Mouse (Mus musculus): ENCODE measurements at regions not wholly inside any gene's neighbourhood (a gene's known extent, or its start where the extent isn't known, plus 50 kb on each side); places are given as distances from the start of the nearest gene placed in this dataset.

DNA sequence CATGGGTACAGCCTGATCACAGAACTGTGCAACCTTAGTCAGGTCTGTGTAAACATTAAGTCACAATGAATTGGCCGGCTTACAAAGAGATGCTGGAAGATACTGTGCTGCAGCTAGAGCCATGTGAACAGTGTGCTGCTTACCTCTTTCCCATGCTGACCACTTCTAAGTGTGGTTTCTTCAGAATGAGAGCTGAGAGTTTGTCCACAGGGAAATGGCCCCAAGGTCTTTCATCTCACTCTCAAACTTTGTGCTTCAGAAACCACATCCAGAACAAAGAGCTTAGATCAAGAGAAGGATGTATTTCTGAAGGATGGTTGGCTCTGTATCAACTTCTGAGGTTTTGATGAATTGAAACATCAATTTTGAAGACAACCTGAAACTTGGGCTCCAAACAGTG, 165.7 kb downstream of the Lrrc3b start:
- Histone ChIP-seq H3K9ac (replicated peaks; ENCODE audit: low read length, poor library complexity, severe bottlenecking) (no peak overlapping the region), H3K27ac (ENCODE audit: low read depth, low read length) (no peak overlapping the region), H3K4me3 (ENCODE audit: low read depth, low read length) (no peak overlapping the region), H3K4me2 (ENCODE audit: low read depth, low read length, poor library complexity, severe bottlenecking) (no peak overlapping the region), H3K9me3 (ENCODE audit: low read length) (no peaks in the 10 kb centered on the region), H3K27me3 (ENCODE audit: insufficient read depth, low read length) (no peaks in the 10 kb centered on the region), H3K4me1 (ENCODE audit: insufficient read depth, low read length) (no peaks in the 10 kb centered on the region), H3K36me3 (ENCODE audit: insufficient read depth, low read length) (no peaks in the 10 kb centered on the region)
- no peak for TF ChIP-seq CTCF (IDR thresholded peaks at IDR 0.05)
- no peak for DNase-seq (ENCODE audit: low spot score)
- no peak for ATAC-seq (ENCODE audit: low FRiP score)
- 73% methylated on average over 1 of the region's 1 CpGs for WGBS

DNA sequence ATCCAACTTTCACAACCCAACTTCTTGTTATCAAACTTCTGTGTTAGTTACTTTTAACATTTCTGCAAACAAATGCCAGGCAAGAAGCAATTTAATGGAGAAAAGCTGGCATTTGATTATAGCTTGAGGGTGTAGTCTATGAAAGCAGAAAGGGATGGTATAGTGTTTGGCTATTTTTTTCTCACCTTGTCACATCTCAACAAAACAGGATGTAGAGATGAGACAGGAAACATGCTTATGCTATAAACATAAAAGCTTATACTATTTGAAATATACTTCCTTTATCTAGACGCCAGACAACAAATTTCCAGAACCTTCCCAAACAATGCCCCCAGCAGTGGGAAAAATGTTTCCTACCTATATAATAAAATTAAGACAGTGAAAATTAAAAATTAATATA, 166.4 kb downstream of the Lrrc3b start:
- ATAC-seq (ENCODE audit: low FRiP score) (no peak), DNase-seq (ENCODE audit: low spot score) (no peak)
- 89% methylated on average over 1 of the region's 1 CpGs for WGBS
- no peak overlapping the region for H3K9ac ChIP-seq (replicated peaks; ENCODE audit: low read length, poor library complexity, severe bottlenecking)
- no peak overlapping the region for H3K4me3 ChIP-seq (ENCODE audit: low read depth, low read length)
- TF ChIP-seq CTCF (IDR thresholded peaks at IDR 0.05) = no peak
- no peaks in the 10 kb centered on the region for H3K4me1 ChIP-seq (ENCODE audit: insufficient read depth, low read length)
- H3K36me3 ChIP-seq (ENCODE audit: insufficient read depth, low read length) = no peaks in the 10 kb centered on the region
- H3K27ac ChIP-seq (ENCODE audit: low read depth, low read length) = no peak overlapping the region
- no peaks in the 10 kb centered on the region for H3K9me3 ChIP-seq (ENCODE audit: low read length)
- no peaks in the 10 kb centered on the region for H3K27me3 ChIP-seq (ENCODE audit: insufficient read depth, low read length)
- no peak overlapping the region for H3K4me2 ChIP-seq (ENCODE audit: low read depth, low read length, poor library complexity, severe bottlenecking)

DNA sequence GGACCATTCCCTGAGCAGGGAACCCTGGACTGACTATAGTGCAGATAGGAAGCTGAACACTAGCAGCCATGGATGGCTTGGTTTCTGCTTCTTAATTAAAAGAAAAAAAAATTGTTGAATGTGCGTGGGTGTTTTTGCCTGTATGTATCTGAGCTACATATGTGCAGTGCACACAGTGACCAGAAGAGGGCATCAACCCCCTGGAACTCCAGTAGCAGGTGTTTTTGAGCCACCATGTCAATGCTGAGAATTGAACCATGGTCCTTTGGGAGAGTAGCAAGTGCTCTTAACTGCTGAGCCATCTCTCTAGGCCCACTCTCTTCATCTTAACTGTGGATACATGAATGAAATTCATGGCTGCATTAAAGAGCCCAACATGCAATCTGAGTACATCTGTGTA, 172.5 kb downstream of the Lrrc3b start:
- no peak for DNase-seq (ENCODE audit: low spot score)
- Histone ChIP-seq H3K9ac (replicated peaks; ENCODE audit: low read length, poor library complexity, severe bottlenecking) (no peak overlapping the region), H3K27me3 (ENCODE audit: insufficient read depth, low read length) (no peaks in the 10 kb centered on the region), H3K27ac (ENCODE audit: low read depth, low read length) (no peak overlapping the region), H3K36me3 (ENCODE audit: insufficient read depth, low read length) (no peaks in the 10 kb centered on the region), H3K4me3 (ENCODE audit: low read depth, low read length) (no peak overlapping the region), H3K4me2 (ENCODE audit: low read depth, low read length, poor library complexity, severe bottlenecking) (no peak overlapping the region), H3K4me1 (ENCODE audit: insufficient read depth, low read length) (no peaks in the 10 kb centered on the region), H3K9me3 (ENCODE audit: low read length) (no peaks in the 10 kb centered on the region)
- TF ChIP-seq CTCF (IDR thresholded peaks at IDR 0.05) = peak; percentile 48
- ATAC-seq (ENCODE audit: low FRiP score) = no peak
- WGBS = 94% methylated on average over 1 of the region's 1 CpGs

DNA sequence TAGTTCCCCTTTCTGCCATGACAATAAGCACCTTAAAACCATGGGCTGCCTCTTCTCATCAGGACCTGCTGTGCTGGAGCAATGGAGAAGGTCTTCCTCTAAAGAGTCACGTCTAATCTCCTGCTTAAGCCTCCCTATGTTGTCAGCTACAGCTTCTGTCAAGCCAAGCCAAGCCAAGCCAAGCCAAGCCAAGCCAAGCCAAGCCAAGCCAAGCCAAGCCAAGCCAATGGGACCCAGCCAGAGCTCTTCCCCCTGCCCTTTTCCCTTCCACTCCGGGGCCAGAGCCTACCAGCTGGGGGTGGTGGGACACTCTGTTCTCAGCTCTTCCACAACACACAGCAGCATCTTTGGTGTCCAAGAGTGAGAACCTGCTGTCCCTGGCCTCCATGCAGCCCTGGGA, 175.8 kb downstream of the Lrrc3b start:
- Histone ChIP-seq H3K9ac (replicated peaks; ENCODE audit: low read length, poor library complexity, severe bottlenecking) (no peak overlapping the region), H3K27ac (ENCODE audit: low read depth, low read length) (no peak overlapping the region), H3K4me3 (ENCODE audit: low read depth, low read length) (no peak overlapping the region), H3K9me3 (ENCODE audit: low read length) (no peaks in the 10 kb centered on the region), H3K4me2 (ENCODE audit: low read depth, low read length, poor library complexity, severe bottlenecking) (no peak overlapping the region), H3K27me3 (ENCODE audit: insufficient read depth, low read length) (no peaks in the 10 kb centered on the region), H3K4me1 (ENCODE audit: insufficient read depth, low read length) (no peaks in the 10 kb centered on the region), H3K36me3 (ENCODE audit: insufficient read depth, low read length) (no peaks in the 10 kb centered on the region)
- no peak for ATAC-seq (ENCODE audit: low FRiP score)
- DNase-seq (ENCODE audit: low spot score) = no peak
- 77% methylated on average over 2 of the region's 2 CpGs for WGBS
- TF ChIP-seq CTCF (IDR thresholded peaks at IDR 0.05) = no peak

DNA sequence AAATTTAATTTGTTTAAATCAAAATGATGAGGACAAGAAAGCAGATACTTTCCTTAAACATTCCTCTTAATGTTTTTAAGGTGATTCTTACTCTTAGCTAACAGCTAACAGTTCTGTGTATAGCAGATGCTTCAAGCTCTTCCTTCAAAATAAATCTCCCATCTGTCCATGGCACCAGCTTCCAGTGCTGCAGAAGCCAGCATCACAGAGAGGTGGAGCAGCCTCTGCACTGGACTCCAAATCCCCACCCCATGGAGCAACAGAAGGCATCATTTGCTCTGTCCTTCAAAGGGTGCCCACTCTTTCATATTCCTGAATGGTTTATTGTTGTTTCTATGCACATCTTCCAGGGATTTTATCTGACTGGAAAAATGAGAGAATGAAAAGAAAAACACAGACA, 183.1 kb downstream of the Lrrc3b start:
- H3K4me2 ChIP-seq (ENCODE audit: low read depth, low read length, poor library complexity, severe bottlenecking) = no peak overlapping the region
- no peak overlapping the region for H3K4me3 ChIP-seq (ENCODE audit: low read depth, low read length)
- TF ChIP-seq CTCF (IDR thresholded peaks at IDR 0.05) = no peak
- no peak overlapping the region for H3K9ac ChIP-seq (replicated peaks; ENCODE audit: low read length, poor library complexity, severe bottlenecking)
- H3K36me3 ChIP-seq (ENCODE audit: insufficient read depth, low read length) = no peaks in the 10 kb centered on the region
- no peaks in the 10 kb centered on the region for H3K4me1 ChIP-seq (ENCODE audit: insufficient read depth, low read length)
- no peak overlapping the region for H3K27ac ChIP-seq (ENCODE audit: low read depth, low read length)
- no peaks in the 10 kb centered on the region for H3K27me3 ChIP-seq (ENCODE audit: insufficient read depth, low read length)
- ATAC-seq (ENCODE audit: low FRiP score) (no peak), DNase-seq (ENCODE audit: low spot score) (peak; percentile 9)
- H3K9me3 ChIP-seq (ENCODE audit: low read length) = no peaks in the 10 kb centered on the region

DNA sequence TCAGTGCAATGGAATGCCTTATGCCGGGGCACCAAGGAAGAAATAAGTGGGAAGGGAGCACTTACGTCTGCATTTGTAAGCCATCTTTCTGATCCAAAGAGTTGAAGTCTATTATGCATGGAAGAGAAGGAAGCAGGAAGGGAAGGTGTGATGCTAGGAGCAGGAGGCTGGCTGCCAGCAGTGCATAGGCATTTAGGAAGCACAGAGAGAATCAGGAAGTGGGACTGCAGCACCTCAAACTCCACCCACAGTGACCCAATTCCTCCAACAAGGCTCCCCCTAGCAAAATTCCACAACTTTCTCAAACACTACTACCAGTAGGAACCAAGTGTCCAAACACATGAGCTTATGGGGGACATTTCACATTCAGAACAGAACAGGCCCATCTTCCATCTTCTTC, 233.2 kb downstream of the Lrrc3b start:
- Histone ChIP-seq H3K9me3 (ENCODE audit: low read length) (no peaks in the 10 kb centered on the region), H3K27ac (ENCODE audit: low read depth, low read length) (no peak overlapping the region), H3K36me3 (ENCODE audit: insufficient read depth, low read length) (no peaks in the 10 kb centered on the region), H3K27me3 (ENCODE audit: insufficient read depth, low read length) (no peaks in the 10 kb centered on the region), H3K4me2 (ENCODE audit: low read depth, low read length, poor library complexity, severe bottlenecking) (no peak overlapping the region), H3K9ac (replicated peaks; ENCODE audit: low read length, poor library complexity, severe bottlenecking) (no peak overlapping the region), H3K4me1 (ENCODE audit: insufficient read depth, low read length) (no peaks in the 10 kb centered on the region), H3K4me3 (ENCODE audit: low read depth, low read length) (no peak overlapping the region)
- ATAC-seq (ENCODE audit: low FRiP score) (no peak), DNase-seq (ENCODE audit: low spot score) (no peak)
- WGBS = 68% methylated on average over 2 of the region's 2 CpGs
- TF ChIP-seq CTCF (IDR thresholded peaks at IDR 0.05) = no peak

DNA sequence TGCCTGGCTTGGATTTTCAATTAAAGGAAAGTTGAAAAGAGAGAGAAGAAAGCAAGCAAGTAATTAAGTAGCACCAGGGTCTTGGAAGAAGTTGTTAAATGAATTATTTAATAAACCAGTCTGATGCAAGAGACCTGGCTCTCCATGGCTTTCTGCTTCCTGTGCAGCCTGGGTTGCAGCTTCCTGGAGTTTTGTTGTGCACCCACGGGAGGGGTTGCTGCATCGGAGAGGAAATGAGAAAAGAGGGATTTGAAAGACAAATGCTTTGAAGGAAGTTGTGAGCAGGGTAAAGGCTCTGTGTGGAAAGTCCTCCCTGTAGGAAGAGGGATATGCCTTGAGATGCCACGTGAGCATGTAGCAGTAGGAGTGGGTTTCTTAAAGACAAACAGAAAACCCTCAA, 234.5 kb downstream of the Lrrc3b start:
- Histone ChIP-seq H3K36me3 (ENCODE audit: insufficient read depth, low read length) (no peaks in the 10 kb centered on the region), H3K4me1 (ENCODE audit: insufficient read depth, low read length) (no peaks in the 10 kb centered on the region), H3K4me3 (ENCODE audit: low read depth, low read length) (no peak overlapping the region), H3K27ac (ENCODE audit: low read depth, low read length) (no peak overlapping the region), H3K27me3 (ENCODE audit: insufficient read depth, low read length) (no peaks in the 10 kb centered on the region), H3K9me3 (ENCODE audit: low read length) (no peaks in the 10 kb centered on the region), H3K4me2 (ENCODE audit: low read depth, low read length, poor library complexity, severe bottlenecking) (no peak overlapping the region), H3K9ac (replicated peaks; ENCODE audit: low read length, poor library complexity, severe bottlenecking) (no peak overlapping the region)
- DNase-seq (ENCODE audit: low spot score) = no peak
- 51% methylated on average over 3 of the region's 3 CpGs for WGBS
- peak; percentile 47; the same call in 1 of the 2 replicates for ATAC-seq (ENCODE audit: low FRiP score)
- TF ChIP-seq CTCF (IDR thresholded peaks at IDR 0.05) = no peak
